Mouse (Mus musculus) liver, embryonic 14.5 days (tissue): ENCODE measurements around the gene Jarid2.

Experiments used
- CTCF ChIP-seq: IDR thresholded peaks from 2 replicates; pipeline ENCODE4 v1.5.1; 2016; ENCODE audit warnings: antibody characterized with exemption, low read depth, control low read depth
- EP300 ChIP-seq: IDR thresholded peaks from 2 replicates; pipeline ENCODE4 v1.6.1; 2016; ENCODE audit warnings: antibody characterized with exemption, low read depth

DNA sequence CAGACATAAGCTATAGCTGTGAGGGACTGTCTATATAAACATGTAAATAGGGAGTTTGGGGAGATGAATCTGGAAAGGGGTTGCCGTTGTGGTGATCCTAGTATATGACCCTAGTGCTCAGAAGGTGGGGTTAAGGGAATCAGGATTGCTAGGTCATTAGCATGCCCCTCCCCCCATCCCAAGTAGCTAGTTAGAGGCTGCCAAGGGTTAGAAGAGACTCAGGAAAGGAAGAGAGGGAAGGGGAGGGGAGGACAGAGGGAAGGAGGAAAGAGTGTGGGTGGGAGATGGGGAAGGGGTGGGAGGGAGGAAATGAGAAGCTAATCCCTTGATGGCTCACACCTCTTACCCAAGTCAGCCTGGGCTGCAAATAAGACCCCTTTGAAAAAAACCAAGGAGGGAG lies 17.4 kb upstream of the Jarid2 start:
- TF ChIP-seq CTCF (no peak), EP300 (no peak)
